Mouse (Mus musculus) splenic B cell, adult 2 months (primary cell): Measurements from ENCODE around the gene Gpn1.

Source experiments
- DNase-seq: peaks from one replicate; pipeline ENCODE4 v3.0.0-alpha.2; 2011; ENCODE audit warnings: low read depth, low spot score
- H3K27me3 ChIP-seq: 2 replicates; pipeline ENCODE4 v1.6.1; 2012; ENCODE audit warnings: mild to moderate bottlenecking, low read length, moderate library complexity, mixed read lengths; ENCODE audit not compliant: control insufficient read depth, poor library complexity, insufficient read depth, severe bottlenecking
- H3K36me3 ChIP-seq: 2 replicates; pipeline ENCODE4 v1.6.1; 2012; ENCODE audit warnings: mild to moderate bottlenecking, low read length, moderate library complexity, mixed read lengths; ENCODE audit not compliant: control insufficient read depth, poor library complexity, insufficient read depth, severe bottlenecking

Gpn1 gene

GRCm38 (mm10) chr5:31494513-31495297 is at the start of gene Gpn1:
TSS of gene Gpn1 (plus strand) at chr5:31494741.
- peak; percentile 91 for DNase-seq

GRCm38 (mm10) chr5:31451336-31451735 is 43.2 kb upstream of the Gpn1 start:
- no peaks in the 10 kb centered on the region for H3K36me3 ChIP-seq
- no peaks in the 10 kb centered on the region for H3K27me3 ChIP-seq
- DNase-seq, result peak; percentile 27

More at GRCm38 (mm10) chr5:31494513-31495297, at the start of gene Gpn1:
- peaks cover 3% of the 10 kb centered on the region; the same call in 1 of the 2 replicates for H3K36me3 ChIP-seq
- no peaks in the 10 kb centered on the region for H3K27me3 ChIP-seq

GRCm38 (mm10) chr5:31451878-31452561 is 42.5 kb upstream of the Gpn1 start, which contains the start of gene Zfp512:
TSS of gene Zfp512 (plus strand) at chr5:31452431.
- DNase-seq, result peak; percentile 94
- no peaks in the 10 kb centered on the region for H3K36me3 ChIP-seq

GRCm38 (mm10) chr5:31452562-31452878 is 42.0 kb upstream of the Gpn1 start:
- no peaks in the 10 kb centered on the region for H3K27me3 ChIP-seq
- no peak for DNase-seq
- H3K36me3 ChIP-seq, result no peaks in the 10 kb centered on the region

More at GRCm38 (mm10) chr5:31451878-31452561, 42.5 kb upstream of the Gpn1 start, which contains the start of gene Zfp512:
- H3K27me3 ChIP-seq, result no peaks in the 10 kb centered on the region

DNA sequence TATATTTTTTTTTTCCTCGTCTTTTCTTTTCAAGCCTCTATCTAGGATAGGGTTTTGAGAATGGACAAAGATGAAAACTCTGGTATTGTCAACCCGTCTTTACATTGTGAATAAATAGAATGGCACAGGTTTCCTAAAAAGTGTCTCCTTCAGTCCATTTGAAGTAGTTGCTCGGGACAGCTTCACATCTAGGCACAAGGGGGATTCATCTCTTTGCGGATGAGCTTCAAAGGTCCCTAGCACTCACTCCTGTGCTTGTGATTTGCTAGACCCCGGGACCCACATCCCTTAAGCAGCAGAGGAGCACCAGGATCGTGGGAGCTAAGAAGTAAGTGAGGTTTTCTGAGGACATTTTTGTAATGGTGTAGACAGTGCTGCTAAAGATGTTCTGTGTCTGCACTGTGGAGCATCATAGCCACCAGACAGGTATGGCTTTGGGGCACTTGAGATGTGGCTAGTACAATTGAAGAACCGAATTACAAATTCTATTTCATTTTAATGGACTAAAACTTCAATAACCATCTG is 41.6 kb upstream of the Gpn1 start:
- Histone ChIP-seq H3K27me3 (no peaks in the 10 kb centered on the region), H3K36me3 (no peaks in the 10 kb centered on the region)
- no peak for DNase-seq

GRCm38 (mm10) chr5:31467798-31468197 is 26.7 kb upstream of the Gpn1 start:
- no peaks in the 10 kb centered on the region for H3K27me3 ChIP-seq
- H3K36me3 ChIP-seq, result peaks cover 7% of the 10 kb centered on the region
- peak; percentile 16 for DNase-seq

- H3K27me3 ChIP-seq, result no peaks in the 10 kb centered on the region
- H3K36me3 ChIP-seq, result peaks cover 11% of the 10 kb centered on the region
- no peak for DNase-seq
These were observed 24.8 kb upstream of the Gpn1 start for GRCm38 (mm10) chr5:31469711-31470110.

DNA sequence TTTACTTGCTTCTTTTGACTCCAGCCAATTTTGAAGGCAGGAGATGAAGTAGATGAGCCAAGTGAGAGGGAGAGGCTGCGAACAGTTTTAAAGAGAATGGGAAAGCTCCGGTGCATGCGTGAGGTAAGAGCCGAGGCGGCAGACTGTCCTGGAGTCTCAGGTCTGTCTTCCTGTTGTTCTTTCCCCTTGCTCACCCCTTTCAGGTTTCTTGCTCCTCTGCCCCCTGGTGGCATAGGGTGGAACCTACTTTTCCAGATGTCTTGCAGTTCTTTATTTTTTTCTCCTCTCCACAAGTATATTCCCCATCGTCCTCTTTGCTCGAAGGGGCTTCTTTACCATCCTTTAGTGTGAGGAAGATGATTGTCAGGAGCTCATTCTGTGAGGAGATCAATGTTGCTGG is 24.2 kb upstream of the Gpn1 start:
- DNase-seq, result peak; percentile 69
- Histone ChIP-seq H3K27me3 (no peaks in the 10 kb centered on the region), H3K36me3 (peaks cover 11% of the 10 kb centered on the region)

DNA sequence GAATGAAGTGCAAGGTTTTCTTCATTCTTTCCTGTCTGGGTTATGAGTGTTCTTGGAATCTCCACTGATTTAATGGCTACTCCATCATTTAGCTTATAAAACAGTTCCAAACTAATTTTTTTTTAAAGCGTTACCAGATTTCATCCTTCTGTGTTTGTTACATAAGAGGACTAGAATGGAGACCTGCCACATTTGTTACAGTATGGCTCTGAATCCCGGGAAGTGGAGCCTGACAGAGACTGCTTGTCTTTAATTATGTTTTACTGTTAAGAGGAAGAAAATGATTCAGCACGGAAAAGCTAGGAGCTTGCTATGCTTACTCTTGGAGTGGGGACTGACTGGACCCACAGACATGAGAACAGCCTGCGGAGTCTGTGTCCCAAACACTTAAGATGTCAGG is 14.0 kb upstream of the Gpn1 start:
- Histone ChIP-seq H3K36me3 (peaks cover 14% of the 10 kb centered on the region), H3K27me3 (no peaks in the 10 kb centered on the region)
- DNase-seq, result no peak

GRCm38 (mm10) chr5:31485440-31485839 is 9.1 kb upstream of the Gpn1 start, which contains the start of gene 4930548H24Rik:
TSS of gene 4930548H24Rik (plus strand) at chr5:31485740.
- Histone ChIP-seq H3K36me3 (no peaks in the 10 kb centered on the region; the same call in 1 of the 2 replicates), H3K27me3 (no peaks in the 10 kb centered on the region)
- no peak for DNase-seq

DNA sequence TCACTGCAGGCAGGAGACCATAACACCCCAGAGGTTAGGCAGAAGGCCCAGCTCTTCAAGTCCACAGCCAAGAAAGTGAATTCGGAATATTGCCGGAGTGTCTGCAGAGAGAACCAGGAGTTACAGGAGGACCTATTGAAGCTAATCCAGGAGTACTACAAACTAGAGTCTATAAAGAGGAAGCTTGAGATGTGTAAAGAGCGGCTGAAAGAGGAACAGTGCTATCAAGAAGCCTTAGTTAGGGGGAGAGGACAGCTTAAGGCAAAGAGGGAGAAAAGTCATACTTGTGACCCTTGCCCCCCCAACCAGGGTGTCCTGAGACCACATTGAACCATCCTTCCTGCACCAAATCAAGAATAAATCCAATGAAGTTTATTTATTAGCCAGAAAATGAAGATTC is 6.7 kb upstream of the Gpn1 start:
- Histone ChIP-seq H3K27me3 (no peaks in the 10 kb centered on the region), H3K36me3 (no peaks in the 10 kb centered on the region)
- no peak for DNase-seq

GRCm38 (mm10) chr5:31489116-31489769 is 5.3 kb upstream of the Gpn1 start:
- no peak for DNase-seq
- Histone ChIP-seq H3K27me3 (no peaks in the 10 kb centered on the region), H3K36me3 (no peaks in the 10 kb centered on the region)

DNA sequence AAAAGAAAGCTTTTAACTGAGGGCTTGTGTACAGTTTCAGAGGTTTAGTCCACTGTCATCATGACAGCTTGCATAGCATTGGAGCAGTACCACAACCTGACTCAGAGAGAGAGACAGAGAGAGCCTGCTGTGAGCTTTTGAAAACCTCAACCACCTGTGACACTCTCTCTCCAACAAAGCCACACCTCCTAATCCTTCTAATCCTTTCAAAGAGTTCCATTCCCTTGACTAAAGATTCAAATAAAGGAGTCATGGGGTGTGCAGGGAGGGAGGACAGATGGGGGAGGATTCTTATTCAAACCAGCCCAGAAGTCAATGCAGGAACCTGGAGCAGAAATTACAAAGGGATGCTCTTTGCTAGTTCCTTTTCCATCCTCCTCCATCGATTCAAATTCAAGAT is 2.5 kb upstream of the Gpn1 start:
- H3K36me3 ChIP-seq, result no peaks in the 10 kb centered on the region
- DNase-seq, result no peak
- H3K27me3 ChIP-seq, result no peaks in the 10 kb centered on the region

DNA sequence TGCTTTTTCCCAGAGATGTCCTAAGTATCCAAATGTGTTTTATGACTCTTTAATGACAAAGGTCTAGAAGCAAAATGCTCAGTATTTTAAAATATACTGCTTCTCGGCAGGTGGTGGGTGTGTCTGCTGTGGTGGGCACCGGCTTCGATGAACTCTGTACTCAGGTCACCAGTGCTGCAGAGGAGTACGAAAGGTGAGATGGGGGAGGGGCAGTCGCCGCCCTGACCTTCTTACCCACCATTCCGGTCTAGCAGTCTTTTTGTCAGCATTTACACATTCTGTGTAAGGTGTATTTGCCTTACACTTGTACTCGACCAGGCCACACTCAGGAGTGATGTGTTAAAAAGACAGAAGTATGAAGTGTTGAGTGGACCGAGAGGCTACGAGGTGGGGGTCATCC is 10.3 kb downstream of the Gpn1 start:
- peaks cover 6% of the 10 kb centered on the region for H3K36me3 ChIP-seq
- no peak for DNase-seq
- no peaks in the 10 kb centered on the region for H3K27me3 ChIP-seq

DNA sequence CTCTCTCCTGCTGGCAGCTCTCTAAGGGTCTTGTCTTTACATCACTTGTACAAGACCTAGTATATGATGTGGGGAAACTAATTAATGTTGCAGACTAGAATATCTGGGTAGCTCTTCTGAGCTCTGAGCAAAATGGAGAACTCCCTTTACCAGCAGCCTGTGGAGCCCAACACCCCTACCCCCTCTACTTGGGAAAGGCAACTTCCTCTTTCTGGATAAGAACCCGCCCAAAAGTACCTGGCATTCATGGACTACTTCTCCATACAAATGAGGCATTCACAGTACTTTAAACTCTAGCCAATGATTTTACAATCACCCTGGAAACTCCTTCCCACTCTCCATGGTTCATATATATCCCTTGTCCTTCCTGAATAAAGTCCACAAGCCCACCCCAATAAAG is 17.9 kb downstream of the Gpn1 start:
- Histone ChIP-seq H3K36me3 (peaks cover 12% of the 10 kb centered on the region), H3K27me3 (no peaks in the 10 kb centered on the region)
- no peak for DNase-seq
